Mouse (Mus musculus) C2C12 (cell line): ENCODE measurements around the gene Gda.

ENCODE experiments used
- CTCF ChIP-seq: IDR thresholded peaks from one replicate; pipeline ENCODE4 v1.5.1; 2011; ENCODE audit not compliant: control insufficient read depth, insufficient read depth, insufficient read length
- MAX ChIP-seq: IDR thresholded peaks from one replicate; pipeline ENCODE4 v1.6.1; 2011; ENCODE audit warnings: mild to moderate bottlenecking, control low read depth
- MYOD1 ChIP-seq: IDR thresholded peaks from one replicate; pipeline ENCODE4 v1.6.1; 2011; ENCODE audit warnings: low read depth; ENCODE audit not compliant: control insufficient read depth, insufficient read length
- MYOG ChIP-seq: IDR thresholded peaks from one replicate; pipeline ENCODE4 v1.6.1; 2011; ENCODE audit not compliant: control insufficient read depth, insufficient read length; ENCODE audit errors: extremely low read depth
- USF1 ChIP-seq: IDR thresholded peaks from one replicate; pipeline ENCODE4 v1.6.1; 2011; ENCODE audit warnings: low read depth, mild to moderate bottlenecking, control low read depth, moderate library complexity

DNA sequence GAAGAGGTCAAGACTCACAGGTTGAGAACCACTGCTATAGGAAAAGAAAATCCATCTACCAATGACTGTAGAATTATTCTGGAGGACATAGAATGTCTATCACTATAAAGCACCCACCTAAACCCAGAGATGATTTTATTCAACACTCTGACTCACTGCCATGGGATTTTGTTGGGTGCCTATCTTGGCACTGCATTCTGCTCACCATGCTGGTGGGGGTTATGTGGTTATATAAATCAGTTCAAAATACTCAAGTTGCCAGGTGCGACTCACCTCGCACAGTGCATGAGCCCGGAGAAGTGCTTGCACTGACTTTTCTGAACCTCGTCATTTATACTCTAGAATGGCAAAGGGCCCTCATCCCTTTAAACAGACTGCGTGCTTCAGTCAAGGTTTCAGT lies 94.0 kb downstream of the Gda start:
- no peak for TF ChIP-seq CTCF
- TF ChIP-seq MYOG: no peak
- TF ChIP-seq MAX: no peak
- no peak for TF ChIP-seq USF1
- TF ChIP-seq MYOD1: no peak
